In genomic region chr1:38470166-38470565, GRCm38 (mm10) we compare ENCODE assay signal across 19 mouse cellular contexts.
DNase-seq lines count a peak whose midpoint lies in the region; ATAC-seq and TF ChIP-seq lines count a peak whose summit lies in the region.
"Had no signal": no experiment of that assay in that cellular context is flagged by ENCODE, and none has a peak within 500 bp of the region (broad histone marks: within the 10 kb centered on the region; RNA-seq: fewer than 3 reads in every experiment).

No protein-coding gene starts in this region.

- no peak for TF ChIP-seq CTCF in lung, postnatal 0 days (IDR thresholded peaks at IDR 0.05)

- no peaks in the 10 kb centered on the region for H3K9me3 ChIP-seq in heart, embryonic 14.5 days (ENCODE audit: control insufficient read depth, low read length)
- no peaks in the 10 kb centered on the region for H3K9me3 ChIP-seq in lung, postnatal 0 days (ENCODE audit: low read length)
- H3K9me3 ChIP-seq: hindbrain, embryonic 13.5 days; limb, embryonic 15.5 days; midbrain, embryonic 10.5 days; neural tube, embryonic 15.5 days had no signal

- H3K36me3 ChIP-seq in heart, embryonic 14.5 days (ENCODE audit: control insufficient read depth, insufficient read depth, low read length): no peaks in the 10 kb centered on the region
- no peaks in the 10 kb centered on the region for H3K36me3 ChIP-seq in lung, postnatal 0 days (ENCODE audit: insufficient read depth, low read length)
- H3K36me3 ChIP-seq: hindbrain, embryonic 13.5 days; limb, embryonic 15.5 days; midbrain, embryonic 10.5 days; neural tube, embryonic 15.5 days had no signal

- peak; percentile 59 for DNase-seq in adrenal gland, adult 2 months
- no peak for DNase-seq in adrenal gland, adult 18-20 months (ENCODE audit: low spot score in 2 of 2)
- no peak for DNase-seq in heart, postnatal 14 days
- peak; percentile 34 for DNase-seq in NIH3T3 (ENCODE audit: low read depth)
- no peak for DNase-seq in cerebellum, postnatal 10 days
- DNase-seq in lung, postnatal 0 days (ENCODE audit: low spot score): no peak
- DNase-seq: B cell, adult 2 months; cerebellum, adult 18-20 months; kidney, adult 11 months; kidney, postnatal 10 days; liver, postnatal 0 days; lung, postnatal 36 days had no signal

- 50% methylated on average over 5 of the region's 5 CpGs for WGBS in heart, embryonic 14.5 days
- 61% methylated on average over 5 of the region's 5 CpGs for WGBS in lung, postnatal 0 days

- no peak for TF ChIP-seq EP300 in lung, postnatal 0 days (IDR thresholded peaks at IDR 0.05)

- intact Hi-C loops in heart, postnatal 14 days (cut with DNase I): no loop called here

- no peaks in the 10 kb centered on the region for H3K27me3 ChIP-seq in heart, embryonic 14.5 days (ENCODE audit: control insufficient read depth, insufficient read depth, low read length)
- no peaks in the 10 kb centered on the region for H3K27me3 ChIP-seq in lung, postnatal 0 days (replicated peaks; ENCODE audit: insufficient read depth, low read length)
- H3K27me3 ChIP-seq: hindbrain, embryonic 13.5 days; limb, embryonic 15.5 days; neural tube, embryonic 15.5 days had no signal

- no peak for ATAC-seq in heart, embryonic 14.5 days (ENCODE audit: insufficient number of reproducible peaks, insufficient read depth, low FRiP score, low read depth)
- ATAC-seq in granulocyte monocyte progenitor cell, adult 5-6 weeks (replicated peaks; ENCODE audit: poor library complexity, severe bottlenecking): peak; percentile 37
- ATAC-seq in lung, postnatal 0 days: no peak
- ATAC-seq: forebrain, embryonic 14.5 days; liver, postnatal 0 days had no signal

- H3K4me2 ChIP-seq in heart, embryonic 14.5 days (ENCODE audit: low read length): peak overlapping the region; percentile 57
- no peak overlapping the region for H3K4me2 ChIP-seq in lung, postnatal 0 days (replicated peaks; ENCODE audit: low read depth, low read length)
- H3K4me2 ChIP-seq: hindbrain, embryonic 13.5 days; limb, embryonic 15.5 days; neural tube, embryonic 15.5 days had no signal

- no peak overlapping the region for H3K4me3 ChIP-seq in heart, embryonic 14.5 days (ENCODE audit: control insufficient read depth in 1 of 2, insufficient read depth in 1 of 2, low read depth in 1 of 2, low read length in 2 of 2)
- no peak overlapping the region for H3K4me3 ChIP-seq in lung, postnatal 0 days (ENCODE audit: low read depth, low read length)
- H3K4me3 ChIP-seq: hindbrain, embryonic 13.5 days; limb, embryonic 15.5 days; midbrain, embryonic 10.5 days; neural tube, embryonic 15.5 days had no signal

- no peak overlapping the region for H3K9ac ChIP-seq in heart, embryonic 14.5 days (ENCODE audit: low read length)
- H3K9ac ChIP-seq in lung, postnatal 0 days (replicated peaks; ENCODE audit: low read depth): no peak overlapping the region
- H3K9ac ChIP-seq: hindbrain, embryonic 13.5 days; limb, embryonic 15.5 days; liver, postnatal 0 days; neural tube, embryonic 15.5 days had no signal

- no peak overlapping the region for H3K27ac ChIP-seq in heart, embryonic 14.5 days (replicated peaks in 1 of 2; ENCODE audit: control insufficient read depth in 1 of 2, insufficient read depth in 1 of 2, low read depth in 2 of 2, low read length in 2 of 2)
- no peak overlapping the region for H3K27ac ChIP-seq in lung, postnatal 0 days (ENCODE audit: low read length)
- H3K27ac ChIP-seq: hindbrain, embryonic 13.5 days; limb, embryonic 15.5 days; midbrain, embryonic 10.5 days had no signal

- H3K4me1 ChIP-seq in heart, embryonic 14.5 days (ENCODE audit: control insufficient read depth in 2 of 2, insufficient read depth in 2 of 2, low read length in 2 of 2): peaks cover 6 to 22% of the 10 kb centered on the region in 2 experiments
- no peaks in the 10 kb centered on the region for H3K4me1 ChIP-seq in lung, postnatal 0 days (ENCODE audit: insufficient read depth, low read depth, low read length)

Comparison
In these comparisons a context has a peak if more than half of its experiments do, and no peak if none do; other contexts are left out.
1. DNase-seq: peak in adrenal gland, adult 2 months (single experiment) and NIH3T3 (single experiment); none in adrenal gland, adult 18-20 months (0 of 2), heart, postnatal 14 days (0 of 2), cerebellum, postnatal 10 days (0 of 2) and lung, postnatal 0 days (single experiment).